ENCODE assay signal across 8 mouse cellular contexts in genomic region chr12:56696174-56697010, GRCm38 (mm10). TPM values are rescaled to one million over a fixed set of nuclear protein-coding genes. Genes with fewer than 3 reads are reported as not detected.
DNase-seq lines count a peak whose midpoint lies in the region; ATAC-seq and TF ChIP-seq lines count a peak whose summit lies in the region.

No protein-coding gene starts in this region.

- ATAC-seq in lung, postnatal 0 days = no peak
- ATAC-seq in liver, embryonic 13.5 days (ENCODE audit: low read depth) = no peak
- no peak for ATAC-seq in erythroid progenitor cell, adult 5-6 weeks (replicated peaks; ENCODE audit: low FRiP score, poor library complexity, severe bottlenecking)
- no peak for ATAC-seq in monocyte, adult 5-6 weeks (replicated peaks; ENCODE audit: insufficient number of reproducible peaks, low FRiP score, low TSS enrichment, poor library complexity, severe bottlenecking)

- H3K9ac ChIP-seq in lung, postnatal 0 days (replicated peaks; ENCODE audit: low read depth) = no peak overlapping the region
- H3K9ac ChIP-seq in liver, embryonic 13.5 days = no peak overlapping the region

- WGBS in lung, postnatal 0 days = 2% methylated on average over 57 of the region's 57 CpGs
- WGBS in liver, embryonic 13.5 days (ENCODE audit: insufficient replicate concordance) = 1% methylated on average over 57 of the region's 57 CpGs

- H3K27me3 ChIP-seq in lung, postnatal 0 days (replicated peaks; ENCODE audit: insufficient read depth, low read length) = peaks cover 94% of the 10 kb centered on the region
- H3K27me3 ChIP-seq in liver, embryonic 13.5 days = peaks cover 99% of the 10 kb centered on the region

- no peak for TF ChIP-seq EP300 in lung, postnatal 0 days (IDR thresholded peaks at IDR 0.05)

- peak; percentile 21 for TF ChIP-seq CTCF in lung, postnatal 0 days (IDR thresholded peaks at IDR 0.05)
- no peak for TF ChIP-seq CTCF in embryonic fibroblast, embryonic 13.5 days (IDR thresholded peaks at IDR 0.05; ENCODE audit: borderline replicate concordance, insufficient read depth, low read length)

- H3K27ac ChIP-seq in lung, postnatal 0 days (ENCODE audit: low read length) = no peak overlapping the region
- no peak overlapping the region for H3K27ac ChIP-seq in embryonic fibroblast, embryonic 13.5 days (ENCODE audit: insufficient read depth, low read length)
- H3K27ac ChIP-seq in liver, embryonic 13.5 days = no peak overlapping the region

- peak overlapping the region; percentile 30 for H3K4me3 ChIP-seq in lung, postnatal 0 days (ENCODE audit: low read depth, low read length)
- H3K4me3 ChIP-seq in embryonic fibroblast, embryonic 13.5 days (ENCODE audit: insufficient read depth, low read length) = peak overlapping the region; percentile 60
- peak overlapping the region; percentile 38 for H3K4me3 ChIP-seq in liver, embryonic 13.5 days (replicated peaks)

- no peak for DNase-seq in lung, postnatal 0 days (ENCODE audit: low spot score)
- no peak for DNase-seq in lung, adult 18-20 months
- no peak for DNase-seq in liver, embryonic 13.5 days
- peak; percentile 13 for DNase-seq in testis, postnatal 14 days (ENCODE audit: low spot score)
- DNase-seq in right cerebral cortex, adult 18-20 months = no peak

- H3K4me1 ChIP-seq in lung, postnatal 0 days (ENCODE audit: insufficient read depth, low read depth, low read length) = peaks cover 14% of the 10 kb centered on the region; the same call in 1 of the 2 replicates
- H3K4me1 ChIP-seq in embryonic fibroblast, embryonic 13.5 days (ENCODE audit: control insufficient read depth, insufficient read depth, low read length) = no peaks in the 10 kb centered on the region
- H3K4me1 ChIP-seq in liver, embryonic 13.5 days (replicated peaks) = peaks cover 17% of the 10 kb centered on the region

- peak overlapping the region; percentile 58 for H3K4me2 ChIP-seq in lung, postnatal 0 days (replicated peaks; ENCODE audit: low read depth, low read length)
- H3K4me2 ChIP-seq in liver, embryonic 13.5 days = peak overlapping the region; percentile 60

- TF ChIP-seq POLR2A in embryonic fibroblast, embryonic 13.5 days (IDR thresholded peaks at IDR 0.05; ENCODE audit: low read depth, low read length) = no peak

- no peaks in the 10 kb centered on the region for H3K36me3 ChIP-seq in lung, postnatal 0 days (ENCODE audit: insufficient read depth, low read length)
- no peaks in the 10 kb centered on the region for H3K36me3 ChIP-seq in liver, embryonic 13.5 days

- no peaks in the 10 kb centered on the region for H3K9me3 ChIP-seq in lung, postnatal 0 days (ENCODE audit: low read length)
- H3K9me3 ChIP-seq in liver, embryonic 13.5 days (replicated peaks) = no peaks in the 10 kb centered on the region

RNA-seq across cellular contexts. Expression of gene Pax9, which starts 4.8 kb away (rescaled TPM):
- 0.05 and 0.11 TPM in 2 replicates for polyA plus RNA-seq in lung, postnatal 0 days (2015; fragmentation: Nextera tagmentation; extraction: Ambion mirVana)
- polyA plus RNA-seq in embryonic fibroblast, embryonic 13.5 days (2011; ENCODE audit: insufficient read length, low read depth, missing spikeins) = 3.0 and 3.5 TPM in 2 replicates
- 0.24 and 0.30 TPM in 2 replicates for polyA plus RNA-seq in liver, embryonic 13.5 days (2015; fragmentation: Nextera tagmentation; extraction: Ambion mirVana)
- total RNA-seq in erythroid progenitor cell, adult 5-6 weeks (2015; ENCODE audit: low replicate concordance) = not detected in 2 replicates
- 0.51 TPM in 1 of 2 replicates, not detected in the other for total RNA-seq in erythroid progenitor cell, adult 5-6 weeks (2017; ENCODE audit: low replicate concordance)
- total RNA-seq in monocyte, adult 5-6 weeks (2017) = not detected in 3 replicates
